Mouse (Mus musculus) midbrain, postnatal 0 days (tissue): ENCODE data around the gene Sumo1. TPM values are rescaled to one million over a fixed set of nuclear protein-coding genes. Genes with fewer than 3 reads are reported as not detected.

Experiments
- ATAC-seq: fragments of 200-750 bp; cut with Nextera tagmentation; 2 replicates; pipeline ENCODE4 v1.8.0; 2017; ENCODE audit warnings: moderate number of reproducible peaks, mild to moderate bottlenecking, moderate TSS enrichment, moderate library complexity; ENCODE audit not compliant: low FRiP score
- DNase-seq: peaks from one replicate; pipeline ENCODE4 v3.0.0-alpha.2; 2015; ENCODE audit warnings: low spot score
- H3K27ac ChIP-seq: fragments of 300-500 bp; sonication (generic); 2 replicates; pipeline ENCODE4 v1.5.1; 2014; ENCODE audit warnings: low read depth, mild to moderate bottlenecking, low read length, mixed read lengths
- H3K27me3 ChIP-seq: fragments of 300-500 bp; sonication (generic); 2 replicates; pipeline ENCODE4 v1.6.1; 2014; ENCODE audit warnings: low read length, control low read depth, mixed read lengths; ENCODE audit not compliant: insufficient read depth
- H3K36me3 ChIP-seq: fragments of 300-500 bp; sonication (generic); 2 replicates; pipeline ENCODE4 v1.6.1; 2014; ENCODE audit warnings: low read length, control low read depth, mixed read lengths; ENCODE audit not compliant: insufficient read depth
- H3K4me1 ChIP-seq: fragments of 300-500 bp; sonication (generic); 2 replicates; pipeline ENCODE4 v1.6.1; 2014; ENCODE audit warnings: mild to moderate bottlenecking, control low read depth, antibody characterized with exemption, low read length, mixed read lengths; ENCODE audit not compliant: insufficient read depth
- H3K4me2 ChIP-seq: fragments of 300-500 bp; sonication (generic); 2 replicates; pipeline ENCODE4 v1.6.1; 2014; ENCODE audit warnings: low read depth, mild to moderate bottlenecking, low read length, mixed read lengths; ENCODE audit not compliant: poor library complexity, severe bottlenecking
- H3K4me3 ChIP-seq: fragments of 300-500 bp; sonication (generic); 2 replicates; pipeline ENCODE4 v1.5.1; 2014; ENCODE audit warnings: low read depth, mild to moderate bottlenecking, low read length, moderate library complexity
- H3K9ac ChIP-seq: fragments of 300-500 bp; sonication (generic); replicated peaks from 2 replicates; pipeline ENCODE4 v1.6.1; 2014; ENCODE audit warnings: mild to moderate bottlenecking, low read length, moderate library complexity, mixed read lengths; ENCODE audit not compliant: poor library complexity, severe bottlenecking
- H3K9me3 ChIP-seq: fragments of 300-500 bp; sonication (generic); 2 replicates; pipeline ENCODE4 v1.6.1; 2016; ENCODE audit warnings: low read length, control low read depth
- CTCF ChIP-seq: IDR thresholded peaks from 2 replicates; pipeline ENCODE4 v1.5.1; 2016; ENCODE audit warnings: antibody characterized with exemption, mild to moderate bottlenecking
- WGBS: fragments of 180-500 bp; shearing (Covaris S2); extraction: QIAGEN DNeasy Blood & Tissue Kit; methylation state at CpG from one replicate; pipeline ENCODE4 v1.1.7; 2014; 5-methylcytosine and 5-hydroxymethylcytosine counted together
- polyA plus RNA-seq: library from polyadenylated mRNA; unstranded; fragments of >200 nt; fragmentation: Nextera tagmentation; extraction: Ambion mirVana; gene quantifications from 2 replicates; pipeline ENCODE4 v1.2.1, GENCODE M21; 2015
- total RNA-seq: library from RNA; depleted of rRNA; stranded (reverse); fragments of >200 nt; gene quantifications from 2 replicates; pipeline ENCODE4 v1.2.3, GENCODE M21; 2014

Sumo1 gene
- total and polyA plus RNA-seq, 2 experiments from 2014 or later: 81.6 to 319 TPM

GRCm38 (mm10) chr1:59570767-59571166 lies 99.9 kb downstream of the Sumo1 start:
- Histone ChIP-seq H3K27me3 (no peaks in the 10 kb centered on the region), H3K4me1 (peaks cover 8% of the 10 kb centered on the region; the same call in 1 of the 2 replicates), H3K9ac (no peak overlapping the region), H3K4me2 (no peak overlapping the region), H3K27ac (no peak overlapping the region), H3K36me3 (no peaks in the 10 kb centered on the region), H3K4me3 (no peak overlapping the region), H3K9me3 (no peaks in the 10 kb centered on the region)
- DNase-seq (no peak), ATAC-seq (no peak)
- 88% methylated on average over 4 of the region's 4 CpGs for WGBS
- no peak for TF ChIP-seq CTCF

GRCm38 (mm10) chr1:59569301-59569700 lies 101.3 kb downstream of the Sumo1 start:
- no peak for DNase-seq
- Histone ChIP-seq H3K4me1 (peaks cover 6% of the 10 kb centered on the region; the same call in 1 of the 2 replicates), H3K9me3 (no peaks in the 10 kb centered on the region), H3K4me2 (no peak overlapping the region), H3K4me3 (no peak overlapping the region), H3K9ac (no peak overlapping the region), H3K27me3 (no peaks in the 10 kb centered on the region), H3K36me3 (no peaks in the 10 kb centered on the region), H3K27ac (no peak overlapping the region)
- no peak for TF ChIP-seq CTCF
- no peak for ATAC-seq
- 88% methylated on average over 5 of the region's 5 CpGs for WGBS

GRCm38 (mm10) chr1:59568283-59568682 lies 102.4 kb downstream of the Sumo1 start:
- Histone ChIP-seq H3K4me1 (no peaks in the 10 kb centered on the region), H3K4me2 (no peak overlapping the region), H3K9ac (no peak overlapping the region), H3K9me3 (no peaks in the 10 kb centered on the region), H3K27me3 (no peaks in the 10 kb centered on the region), H3K4me3 (no peak overlapping the region), H3K36me3 (no peaks in the 10 kb centered on the region), H3K27ac (no peak overlapping the region)
- no peak for TF ChIP-seq CTCF
- no peak for DNase-seq
- WGBS: 98% methylated on average over 1 of the region's 1 CpGs
- no peak for ATAC-seq

- Histone ChIP-seq H3K4me1 (no peaks in the 10 kb centered on the region), H3K27me3 (no peaks in the 10 kb centered on the region), H3K9me3 (no peaks in the 10 kb centered on the region), H3K27ac (no peak overlapping the region), H3K9ac (no peak overlapping the region), H3K36me3 (no peaks in the 10 kb centered on the region), H3K4me3 (no peak overlapping the region), H3K4me2 (no peak overlapping the region)
- DNase-seq: no peak
- ATAC-seq: no peak
- TF ChIP-seq CTCF: no peak
- 90% methylated on average over 4 of the region's 4 CpGs for WGBS
These were observed 103.1 kb downstream of the Sumo1 start for GRCm38 (mm10) chr1:59567521-59567920.

GRCm38 (mm10) chr1:59566926-59567325 lies 103.7 kb downstream of the Sumo1 start:
- H3K36me3 ChIP-seq: no peaks in the 10 kb centered on the region
- no peak overlapping the region for H3K9ac ChIP-seq
- H3K27ac ChIP-seq: no peak overlapping the region
- no peak for ATAC-seq
- no peaks in the 10 kb centered on the region for H3K27me3 ChIP-seq
- 65% methylated on average over 6 of the region's 6 CpGs for WGBS
- no peak overlapping the region for H3K4me3 ChIP-seq
- DNase-seq: peak; percentile 43
- TF ChIP-seq CTCF: no peak
- H3K4me1 ChIP-seq: no peaks in the 10 kb centered on the region
- no peaks in the 10 kb centered on the region for H3K9me3 ChIP-seq
- no peak overlapping the region for H3K4me2 ChIP-seq

GRCm38 (mm10) chr1:59566281-59566680 lies 104.4 kb downstream of the Sumo1 start:
- no peak for TF ChIP-seq CTCF
- 78% methylated on average over 7 of the region's 7 CpGs for WGBS
- no peaks in the 10 kb centered on the region for H3K9me3 ChIP-seq
- no peak overlapping the region for H3K27ac ChIP-seq
- no peak overlapping the region for H3K4me3 ChIP-seq
- no peak overlapping the region for H3K4me2 ChIP-seq
- no peak overlapping the region for H3K9ac ChIP-seq
- H3K4me1 ChIP-seq: no peaks in the 10 kb centered on the region
- DNase-seq: no peak
- no peaks in the 10 kb centered on the region for H3K36me3 ChIP-seq
- ATAC-seq: no peak
- H3K27me3 ChIP-seq: no peaks in the 10 kb centered on the region
